Mouse (Mus musculus) splenic B cell, adult 2 months (primary cell): ENCODE results near the gene Slc12a9.

ENCODE experiments used
- DNase-seq: peaks from one replicate; pipeline ENCODE4 v3.0.0-alpha.2; 2011; ENCODE audit warnings: low read depth, low spot score
- H3K27me3 ChIP-seq: 2 replicates; pipeline ENCODE4 v1.6.1; 2012; ENCODE audit warnings: mild to moderate bottlenecking, low read length, moderate library complexity, mixed read lengths; ENCODE audit not compliant: control insufficient read depth, poor library complexity, insufficient read depth, severe bottlenecking
- H3K36me3 ChIP-seq: 2 replicates; pipeline ENCODE4 v1.6.1; 2012; ENCODE audit warnings: mild to moderate bottlenecking, low read length, moderate library complexity, mixed read lengths; ENCODE audit not compliant: control insufficient read depth, poor library complexity, insufficient read depth, severe bottlenecking

Gene Slc12a9

DNA sequence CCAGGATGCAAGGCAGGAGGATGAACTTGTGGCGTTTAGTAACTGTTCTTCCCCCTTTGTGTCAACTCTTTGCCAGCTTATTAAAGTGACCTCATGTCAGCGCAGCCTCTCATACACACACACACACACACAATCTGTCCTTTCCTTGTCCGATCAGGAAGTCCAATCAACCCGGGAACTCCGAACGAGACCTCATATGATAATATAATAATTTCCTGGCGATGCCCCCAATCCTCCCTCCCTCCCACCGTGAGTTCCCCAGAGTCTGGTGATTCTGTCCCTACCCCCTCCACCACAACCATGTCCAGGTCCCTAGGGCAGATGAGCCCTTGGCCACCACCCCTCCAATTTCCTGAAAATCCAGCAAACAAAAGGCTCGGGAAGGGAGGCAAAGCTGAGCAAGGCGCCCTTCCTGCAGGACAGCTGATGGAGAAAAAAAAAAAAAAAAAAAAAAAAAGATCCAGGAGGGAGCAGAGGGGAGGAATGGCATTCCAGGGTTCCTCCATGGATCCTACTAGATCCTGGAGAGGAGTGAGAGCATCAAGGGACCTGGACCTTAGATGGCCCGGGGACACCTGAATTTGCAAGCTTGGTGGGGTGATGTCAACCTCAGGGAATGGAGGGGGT is 5.4 kb upstream of the Slc12a9 start:
- no peak for DNase-seq
- no peaks in the 10 kb centered on the region for H3K27me3 ChIP-seq
- H3K36me3 ChIP-seq = no peaks in the 10 kb centered on the region

- H3K27me3 ChIP-seq = no peaks in the 10 kb centered on the region
- H3K36me3 ChIP-seq = no peaks in the 10 kb centered on the region
- peak; percentile 75 for DNase-seq
These were observed 4.9 kb upstream of the Slc12a9 start for GRCm38 (mm10) chr5:137338256-137338655.

DNA sequence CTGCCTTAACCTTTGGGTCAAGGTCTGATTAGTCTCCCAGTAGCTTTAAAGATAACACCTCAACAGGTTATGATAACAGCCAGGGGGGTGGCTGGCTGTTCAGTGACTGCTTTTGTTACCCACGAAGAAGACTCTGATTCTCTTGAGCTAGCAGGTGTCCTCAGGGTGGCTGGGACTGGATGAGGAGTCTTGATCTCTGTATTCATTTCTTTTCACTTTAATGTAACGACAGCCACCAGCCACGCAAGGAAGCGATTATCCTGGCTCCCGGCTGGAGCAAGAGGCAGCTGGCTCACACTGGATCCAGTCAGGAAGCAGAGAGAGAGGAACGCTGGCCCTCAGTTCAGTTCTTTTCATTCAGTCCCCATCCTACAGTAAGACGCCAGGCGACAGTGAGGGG is 3.8 kb upstream of the Slc12a9 start:
- H3K27me3 ChIP-seq = no peaks in the 10 kb centered on the region
- no peaks in the 10 kb centered on the region for H3K36me3 ChIP-seq
- no peak for DNase-seq

- Histone ChIP-seq H3K27me3 (no peaks in the 10 kb centered on the region), H3K36me3 (no peaks in the 10 kb centered on the region; the same call in 1 of the 2 replicates)
- DNase-seq = no peak
These were observed 1.7 kb upstream of the Slc12a9 start for GRCm38 (mm10) chr5:137335066-137335465.

GRCm38 (mm10) chr5:137334317-137334716 is 920 bp upstream of the Slc12a9 start:
- Histone ChIP-seq H3K36me3 (no peaks in the 10 kb centered on the region; the same call in 1 of the 2 replicates), H3K27me3 (no peaks in the 10 kb centered on the region)
- no peak for DNase-seq

- Histone ChIP-seq H3K27me3 (no peaks in the 10 kb centered on the region), H3K36me3 (no peaks in the 10 kb centered on the region; the same call in 1 of the 2 replicates)
- DNase-seq = no peak
These were observed 413 bp downstream of the Slc12a9 start for GRCm38 (mm10) chr5:137332857-137333511.

- peaks cover 2% of the 10 kb centered on the region; the same call in 1 of the 2 replicates for H3K36me3 ChIP-seq
- no peaks in the 10 kb centered on the region for H3K27me3 ChIP-seq
- DNase-seq = no peak
These were observed 2.5 kb downstream of the Slc12a9 start for GRCm38 (mm10) chr5:137330910-137331309.

GRCm38 (mm10) chr5:137320996-137321395 is 12.4 kb downstream of the Slc12a9 start:
- Histone ChIP-seq H3K36me3 (peaks cover 3% of the 10 kb centered on the region; the same call in 1 of the 2 replicates), H3K27me3 (no peaks in the 10 kb centered on the region)
- no peak for DNase-seq

GRCm38 (mm10) chr5:137318570-137318969 is 14.8 kb downstream of the Slc12a9 start:
- DNase-seq = no peak
- no peaks in the 10 kb centered on the region for H3K27me3 ChIP-seq

DNA sequence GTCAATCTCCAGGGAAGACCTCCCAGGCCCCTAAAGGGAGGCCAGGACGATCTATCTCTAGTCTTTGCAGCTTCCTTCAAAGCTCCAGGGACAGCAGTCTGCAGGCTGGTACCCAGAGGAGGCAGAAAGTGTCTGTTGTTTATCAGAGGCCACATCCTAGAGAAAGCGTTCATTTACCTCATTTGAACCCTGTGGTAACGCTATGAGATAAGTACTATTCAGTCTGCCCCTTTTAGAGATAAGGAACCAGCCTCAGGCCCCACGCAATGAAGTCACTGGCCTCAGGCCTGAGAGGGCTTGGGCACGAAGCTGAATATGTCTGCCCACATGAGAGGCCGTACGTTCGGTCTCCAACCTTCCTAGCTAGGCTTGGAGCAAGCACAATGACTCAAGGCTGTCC is 16.0 kb downstream of the Slc12a9 start:
- no peaks in the 10 kb centered on the region for H3K27me3 ChIP-seq
- no peak for DNase-seq
- no peaks in the 10 kb centered on the region for H3K36me3 ChIP-seq

More at GRCm38 (mm10) chr5:137318570-137318969, 14.8 kb downstream of the Slc12a9 start:
- 0 out of 2 replicates have a peak, but pooled peaks cover 3% of the 10 kb centered on the region for H3K36me3 ChIP-seq

GRCm38 (mm10) chr5:137315084-137315903 is 18.1 kb downstream of the Slc12a9 start:
- Histone ChIP-seq H3K27me3 (no peaks in the 10 kb centered on the region), H3K36me3 (no peaks in the 10 kb centered on the region)
- peak; percentile 52 for DNase-seq

DNA sequence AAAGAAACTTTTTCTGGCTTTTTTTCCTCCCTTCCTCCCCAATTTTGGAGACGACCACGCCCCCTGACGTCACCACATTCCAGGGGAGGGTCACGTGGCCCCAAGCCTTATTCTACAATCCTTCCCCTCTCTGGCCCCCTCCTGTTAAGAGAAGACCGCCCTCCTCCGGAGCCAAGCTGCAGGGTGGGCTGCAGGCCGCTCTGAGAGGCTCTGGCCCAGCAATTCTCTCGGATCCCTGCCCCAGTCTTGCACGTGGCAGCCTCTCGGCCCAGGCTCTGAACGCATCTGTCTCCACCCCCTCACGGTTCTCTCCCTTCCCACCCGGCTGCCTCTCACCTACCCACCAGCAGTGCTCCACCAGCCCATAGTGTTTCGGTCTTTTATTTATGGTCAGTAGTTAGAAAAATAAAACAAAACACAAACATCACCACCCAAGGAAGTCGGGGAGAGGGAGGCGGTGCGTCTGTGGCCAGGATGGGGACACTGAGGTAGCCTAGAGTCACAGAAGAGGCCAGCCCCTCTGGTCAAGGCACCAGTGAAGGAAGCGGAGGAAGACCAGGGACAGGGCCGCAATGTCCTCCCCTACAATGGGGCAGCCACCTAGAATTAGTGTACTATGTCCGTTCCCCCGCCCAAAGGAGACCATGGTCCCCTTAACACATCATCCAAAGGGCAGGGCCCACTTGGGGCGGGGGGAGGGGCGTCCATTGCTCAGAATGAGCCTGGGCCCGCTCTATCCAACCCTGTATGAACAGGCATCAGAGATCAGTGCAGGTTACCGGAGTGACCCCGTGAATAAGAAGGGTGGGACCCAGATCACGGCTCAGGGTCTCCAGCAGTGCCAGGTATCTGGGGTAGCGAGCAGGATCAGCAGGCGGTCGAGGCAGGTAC is 19.0 kb downstream of the Slc12a9 start, which contains the start of gene Trip6:
Gene Trip6, minus strand, starts transcription at position 212 of the 891 bp plus-strand sequence.
- Histone ChIP-seq H3K36me3 (no peaks in the 10 kb centered on the region; the same call in 1 of the 2 replicates), H3K27me3 (no peaks in the 10 kb centered on the region)
- DNase-seq = no peak

DNA sequence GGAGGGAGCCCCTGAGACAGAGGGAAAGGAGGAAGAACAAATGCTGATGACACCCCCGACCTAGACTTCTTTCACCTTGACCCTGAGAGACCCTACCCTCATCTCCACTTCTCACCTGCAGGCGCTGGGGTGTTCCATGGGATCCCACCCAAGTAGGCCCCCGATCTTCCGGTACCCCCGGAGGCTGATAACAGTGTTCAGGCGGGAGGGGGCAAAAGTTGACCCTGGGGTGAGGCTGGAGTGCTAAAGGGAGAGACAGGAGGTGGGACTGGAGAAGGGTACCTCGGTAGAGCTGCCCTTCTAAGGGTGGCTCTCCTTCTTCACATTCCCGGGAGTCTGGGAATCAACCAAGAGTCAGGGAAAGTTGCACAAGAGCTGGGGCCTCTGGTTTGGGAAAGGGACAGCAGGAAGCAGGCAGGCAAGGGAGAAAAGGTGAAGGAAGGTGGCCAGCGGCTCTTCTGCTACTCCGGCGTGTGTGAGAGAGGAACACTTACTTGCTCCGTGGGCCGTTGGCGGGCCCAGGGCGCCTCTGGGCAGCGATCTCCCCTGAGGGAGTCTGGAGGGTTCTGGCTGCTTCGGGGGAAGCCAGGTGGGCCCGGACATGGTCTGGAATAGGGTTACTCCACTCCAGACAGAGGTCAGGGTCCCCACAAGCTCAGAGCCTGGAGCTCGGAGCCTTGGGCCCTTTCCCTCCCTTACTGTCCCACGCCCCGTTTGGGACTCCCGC is 19.8 kb downstream of the Slc12a9 start:
- no peak for DNase-seq
- H3K27me3 ChIP-seq = no peaks in the 10 kb centered on the region
- no peaks in the 10 kb centered on the region; the same call in 1 of the 2 replicates for H3K36me3 ChIP-seq
